Mouse (Mus musculus): ENCODE results near the gene A930009A15Rik. TPM values are rescaled to one million over a fixed set of nuclear protein-coding genes. Genes with fewer than 3 reads are reported as not detected.
A peak's percentile ranks its signal among the peaks of the same experiment; 100 is the strongest.

A930009A15Rik gene
- polyA plus RNA-seq (2016; fragmentation: Nextera tagmentation; extraction: Ambion mirVana), result not detected in 2 replicates

DNA sequence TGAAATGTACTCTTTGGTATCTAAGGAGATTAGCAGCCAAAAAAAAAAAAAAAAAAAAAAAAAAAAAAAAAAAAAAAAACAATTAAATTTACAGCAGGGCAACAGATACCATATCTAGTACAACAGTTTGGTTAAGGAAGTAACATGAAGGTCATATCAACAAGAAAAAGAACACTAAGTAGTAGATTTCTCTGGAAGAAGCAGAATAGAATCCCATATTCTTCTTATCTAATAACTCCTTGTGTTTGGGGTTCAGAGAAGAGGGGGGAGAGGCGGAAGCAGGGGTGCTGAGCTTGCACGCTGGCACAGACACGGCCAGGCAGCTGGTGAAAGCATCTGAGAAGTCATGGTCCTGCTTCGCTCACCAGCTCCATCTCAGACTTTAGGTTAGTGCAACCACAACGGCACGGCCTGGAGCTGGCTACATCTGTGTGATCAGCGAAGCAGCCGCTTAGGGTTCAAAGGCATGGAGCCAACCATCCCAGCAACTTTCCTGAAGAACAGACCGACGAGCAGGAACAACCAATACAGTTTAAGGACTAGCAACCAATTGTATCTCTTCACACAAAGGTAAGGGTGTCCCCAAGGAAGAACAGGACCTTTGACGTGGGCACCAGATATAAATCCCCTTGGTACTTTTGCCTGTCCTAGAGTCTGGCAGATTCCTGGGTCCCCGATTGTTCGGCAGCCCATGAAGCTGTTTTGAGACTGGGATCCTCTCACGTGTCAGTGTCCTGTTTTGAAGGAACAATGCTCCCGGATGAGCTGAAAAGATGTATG is at the start of gene A930009A15Rik:
Gene A930009A15Rik, plus strand, starts transcription at position 275 of the 780 bp plus-strand sequence.
- ATAC-seq (ENCODE audit: insufficient number of reproducible peaks, insufficient read depth, low FRiP score, low TSS enrichment, low read depth), result no peak
- Histone ChIP-seq H3K36me3 (no peaks in the 10 kb centered on the region), H3K27ac (no peak within 1 kb of the TSS), H3K4me2 (no peak within 1 kb of the TSS), H3K4me3 (replicated peaks) (no peak within 1 kb of the TSS), H3K27me3 (no peaks in the 10 kb centered on the region), H3K4me1 (replicated peaks) (peaks cover 4% of the 10 kb centered on the region; the same call in 1 of the 2 replicates), H3K9me3 (no peaks in the 10 kb centered on the region), H3K9ac (replicated peaks) (no peak within 1 kb of the TSS)
- WGBS, result 91% methylated on average over 15 of the region's 15 CpGs

DNA sequence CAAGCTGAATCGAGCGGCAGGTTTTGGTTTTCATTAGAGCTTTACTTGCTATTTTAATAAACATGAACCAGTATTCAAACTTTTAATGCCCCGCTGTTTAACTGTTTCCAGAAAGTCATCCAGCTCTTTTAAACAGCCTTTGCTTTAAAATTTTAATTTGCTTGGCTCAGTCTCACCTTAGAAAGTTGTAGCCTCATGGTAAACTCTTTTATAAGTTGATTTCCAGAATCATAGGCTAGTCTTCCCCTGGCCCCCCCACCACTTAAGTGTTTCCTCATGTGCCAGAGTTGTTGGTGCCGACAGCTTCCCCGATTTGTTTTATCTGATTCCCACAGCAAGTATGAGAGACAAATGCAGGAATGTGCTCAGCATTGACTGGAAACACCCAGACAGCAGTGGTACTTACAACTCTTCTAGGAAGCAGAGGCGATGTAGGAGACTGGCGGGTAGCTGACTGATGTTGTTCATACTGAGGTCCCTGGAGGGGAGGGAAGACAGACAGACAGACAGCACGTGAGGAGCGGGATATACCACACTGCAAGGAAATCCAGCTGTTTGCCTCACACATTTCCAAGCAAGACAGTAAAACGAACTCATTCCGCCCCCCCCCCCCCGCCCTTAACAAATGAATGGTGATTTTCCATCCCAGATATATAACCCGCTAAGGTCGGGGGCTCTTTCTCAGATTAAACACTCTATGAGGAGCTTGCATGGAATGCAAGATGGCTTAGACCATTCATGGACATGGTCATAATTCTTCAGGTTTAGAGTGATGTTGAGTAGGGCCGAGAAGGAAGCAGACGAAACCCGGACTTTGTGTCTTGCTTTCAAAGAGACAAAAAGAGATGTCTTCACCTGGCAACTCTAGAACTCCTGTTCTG is 49.3 kb upstream of the A930009A15Rik start:
- peak; percentile 64 for ATAC-seq (ENCODE audit: insufficient number of reproducible peaks, insufficient read depth, low FRiP score, low TSS enrichment, low read depth)
- Histone ChIP-seq H3K4me3 (replicated peaks) (peak overlapping the region; percentile 6; the same call in 1 of the 2 replicates), H3K27me3 (no peaks in the 10 kb centered on the region), H3K36me3 (no peaks in the 10 kb centered on the region), H3K9me3 (no peaks in the 10 kb centered on the region), H3K4me1 (replicated peaks) (peaks cover 23% of the 10 kb centered on the region), H3K9ac (replicated peaks) (no peak overlapping the region), H3K4me2 (peak overlapping the region; percentile 52), H3K27ac (peak overlapping the region; percentile 86)
- 22% methylated on average over 17 of the region's 17 CpGs for WGBS

DNA sequence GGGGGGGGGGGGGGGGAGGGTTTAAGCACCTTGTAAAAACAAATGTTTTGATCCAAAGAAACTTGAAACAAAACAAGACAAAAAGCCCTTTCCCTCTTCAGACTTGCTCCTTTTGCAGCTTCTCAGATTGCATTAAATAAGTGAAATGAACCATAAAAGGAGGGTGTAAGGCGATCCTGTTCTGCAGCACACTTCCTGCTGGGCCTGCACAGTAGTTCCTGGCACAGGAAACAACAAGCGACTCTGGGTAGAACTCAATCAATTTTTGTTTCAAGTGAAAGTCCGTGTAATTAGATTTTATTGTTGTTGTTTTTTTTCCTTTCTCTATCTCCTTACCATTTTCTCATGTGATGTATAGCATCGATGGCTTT is 48.7 kb upstream of the A930009A15Rik start:
- ATAC-seq (ENCODE audit: insufficient number of reproducible peaks, insufficient read depth, low FRiP score, low TSS enrichment, low read depth), result no peak
- no peak overlapping the region for H3K4me3 ChIP-seq (replicated peaks)
- H3K9ac ChIP-seq (replicated peaks), result no peak overlapping the region
- H3K9me3 ChIP-seq, result no peaks in the 10 kb centered on the region
- no peaks in the 10 kb centered on the region for H3K27me3 ChIP-seq
- WGBS, result 18% methylated on average over 4 of the region's 4 CpGs
- H3K27ac ChIP-seq, result peak overlapping the region; percentile 86
- H3K36me3 ChIP-seq, result no peaks in the 10 kb centered on the region
- H3K4me1 ChIP-seq (replicated peaks), result peaks cover 23% of the 10 kb centered on the region
- peak overlapping the region; percentile 52 for H3K4me2 ChIP-seq

DNA sequence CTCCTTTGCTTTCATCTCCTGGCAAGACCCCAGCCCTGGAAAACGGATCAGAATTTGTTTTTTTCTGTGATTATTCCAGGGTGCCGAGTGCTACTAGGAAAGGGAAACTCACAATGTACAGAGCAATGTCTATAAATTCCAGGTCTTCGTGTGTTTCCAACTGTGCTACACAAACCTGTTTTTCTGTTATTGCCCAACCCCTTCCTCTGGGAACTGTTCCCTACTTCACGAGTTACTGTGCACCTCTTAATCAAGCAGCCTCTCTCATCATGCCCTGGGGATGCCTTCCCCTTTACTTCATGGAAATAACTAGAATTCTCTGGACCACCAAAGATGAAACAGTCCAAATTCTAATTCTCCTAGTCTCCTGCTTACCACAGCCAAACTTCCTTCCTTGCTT is 40.9 kb upstream of the A930009A15Rik start:
- Histone ChIP-seq H3K4me1 (replicated peaks) (peaks cover 12% of the 10 kb centered on the region), H3K27ac (0 out of 2 replicates have a peak overlapping the region, but pooled peaks have one; percentile 35), H3K4me2 (no peak overlapping the region), H3K9ac (replicated peaks) (no peak overlapping the region), H3K4me3 (replicated peaks) (no peak overlapping the region), H3K9me3 (no peaks in the 10 kb centered on the region), H3K36me3 (no peaks in the 10 kb centered on the region), H3K27me3 (no peaks in the 10 kb centered on the region)
- 35% methylated on average over 4 of the region's 4 CpGs for WGBS
- ATAC-seq (ENCODE audit: insufficient number of reproducible peaks, insufficient read depth, low FRiP score, low TSS enrichment, low read depth), result peak; percentile 37; the same call in 1 of the 2 replicates

DNA sequence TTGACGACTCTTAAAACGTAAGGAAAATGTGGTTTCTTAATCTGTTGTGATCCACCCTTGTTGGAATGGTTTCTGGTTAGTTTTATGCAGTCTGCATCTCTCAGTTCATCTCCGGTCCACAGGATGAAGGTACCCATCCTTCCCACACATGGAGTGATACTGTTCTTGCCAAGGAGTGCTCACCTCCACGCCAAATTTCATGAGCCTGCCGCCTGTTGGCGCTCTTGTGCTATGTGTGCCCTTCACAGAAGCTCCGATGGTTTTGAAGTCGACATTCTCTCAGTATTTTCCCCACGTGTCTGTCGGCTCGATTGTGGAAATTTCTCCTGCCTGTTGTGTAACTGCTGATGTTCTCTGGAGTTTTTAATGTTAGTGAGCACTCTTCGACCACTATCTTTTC is 40.0 kb upstream of the A930009A15Rik start:
- peaks cover 12% of the 10 kb centered on the region for H3K4me1 ChIP-seq (replicated peaks)
- no peaks in the 10 kb centered on the region for H3K27me3 ChIP-seq
- H3K27ac ChIP-seq, result no peak overlapping the region
- no peaks in the 10 kb centered on the region for H3K36me3 ChIP-seq
- no peak for ATAC-seq (ENCODE audit: insufficient number of reproducible peaks, insufficient read depth, low FRiP score, low TSS enrichment, low read depth)
- no peak overlapping the region for H3K4me3 ChIP-seq (replicated peaks)
- H3K9ac ChIP-seq (replicated peaks), result no peak overlapping the region
- WGBS, result 84% methylated on average over 12 of the region's 12 CpGs
- H3K9me3 ChIP-seq, result peaks cover 5% of the 10 kb centered on the region
- H3K4me2 ChIP-seq, result no peak overlapping the region

DNA sequence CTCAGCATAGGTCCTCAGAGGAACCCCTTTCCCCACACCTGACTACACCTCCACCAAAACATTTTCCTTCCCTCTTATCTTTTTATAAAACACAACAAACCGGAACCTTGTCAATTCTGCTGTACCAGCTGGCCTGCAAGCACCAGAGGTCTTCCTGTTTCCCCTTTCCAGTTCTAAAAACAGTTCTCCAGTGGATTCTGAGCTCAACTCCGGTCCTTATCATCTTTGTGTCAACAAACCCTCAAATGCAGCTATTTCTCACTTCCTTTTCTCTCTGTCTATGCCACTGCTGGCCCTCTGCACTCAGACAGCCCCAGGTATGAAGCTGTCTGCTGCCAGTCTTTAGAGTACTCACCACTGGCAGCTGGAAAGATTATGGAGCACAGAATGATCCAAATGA is 39.0 kb upstream of the A930009A15Rik start:
- Histone ChIP-seq H3K4me2 (no peak overlapping the region), H3K4me1 (replicated peaks) (peaks cover 12% of the 10 kb centered on the region), H3K4me3 (replicated peaks) (no peak overlapping the region), H3K9ac (replicated peaks) (no peak overlapping the region), H3K27ac (no peak overlapping the region), H3K36me3 (no peaks in the 10 kb centered on the region), H3K27me3 (no peaks in the 10 kb centered on the region), H3K9me3 (peaks cover 5% of the 10 kb centered on the region)
- WGBS, result 76% methylated on average over 2 of the region's 2 CpGs
- ATAC-seq (ENCODE audit: insufficient number of reproducible peaks, insufficient read depth, low FRiP score, low TSS enrichment, low read depth), result no peak

DNA sequence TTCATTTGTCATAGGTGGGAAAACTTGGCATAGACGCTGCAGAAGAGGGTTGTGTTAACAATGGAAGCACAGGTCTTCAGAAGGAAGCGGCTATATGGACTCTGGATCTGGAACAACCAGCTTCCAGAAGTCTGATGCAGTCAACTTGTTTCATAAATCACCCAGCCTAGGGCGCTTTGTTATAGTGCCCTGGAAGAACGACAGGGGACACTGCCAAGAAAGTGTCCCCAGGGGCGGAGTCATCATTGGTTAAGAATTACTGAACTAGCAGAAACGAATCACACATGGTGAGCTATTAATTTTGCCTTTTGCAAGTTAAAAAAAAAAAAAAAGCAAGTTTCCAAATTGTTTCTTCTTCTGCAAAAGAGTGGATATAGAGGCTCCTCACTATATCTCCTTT is 26.9 kb upstream of the A930009A15Rik start:
- Histone ChIP-seq H3K4me1 (replicated peaks) (no peaks in the 10 kb centered on the region), H3K27ac (no peak overlapping the region), H3K9ac (replicated peaks) (no peak overlapping the region), H3K4me3 (replicated peaks) (no peak overlapping the region), H3K9me3 (peaks cover 5% of the 10 kb centered on the region; the same call in 1 of the 2 replicates), H3K27me3 (no peaks in the 10 kb centered on the region), H3K36me3 (no peaks in the 10 kb centered on the region), H3K4me2 (no peak overlapping the region)
- no peak for ATAC-seq (ENCODE audit: insufficient number of reproducible peaks, insufficient read depth, low FRiP score, low TSS enrichment, low read depth)
- WGBS, result 83% methylated on average over 6 of the region's 6 CpGs

DNA sequence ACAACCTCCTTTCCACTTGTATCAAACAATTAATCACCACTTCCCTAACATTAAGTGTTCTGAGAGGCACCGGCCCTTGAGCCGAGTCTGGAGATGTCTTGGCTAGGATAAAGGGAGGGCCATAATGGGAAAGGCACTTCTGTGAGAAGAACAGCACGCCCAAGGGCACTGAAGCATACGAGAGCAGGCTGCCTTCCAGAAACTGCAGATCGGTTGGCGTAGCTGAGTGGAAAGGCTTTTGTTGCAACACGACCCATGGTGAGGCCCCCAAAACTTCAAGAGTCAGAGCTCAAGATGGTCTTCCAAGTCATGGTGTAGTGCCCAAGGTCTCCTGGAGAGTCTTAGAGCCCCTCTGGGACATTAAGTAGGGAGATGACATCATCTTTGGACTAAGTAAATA is 19.5 kb upstream of the A930009A15Rik start:
- Histone ChIP-seq H3K27me3 (no peaks in the 10 kb centered on the region), H3K9me3 (peaks cover 4% of the 10 kb centered on the region; the same call in 1 of the 2 replicates), H3K36me3 (no peaks in the 10 kb centered on the region), H3K4me2 (no peak overlapping the region), H3K4me3 (replicated peaks) (no peak overlapping the region), H3K27ac (no peak overlapping the region), H3K4me1 (replicated peaks) (peaks cover 4% of the 10 kb centered on the region), H3K9ac (replicated peaks) (no peak overlapping the region)
- ATAC-seq (ENCODE audit: insufficient number of reproducible peaks, insufficient read depth, low FRiP score, low TSS enrichment, low read depth), result no peak
- 85% methylated on average over 7 of the region's 7 CpGs for WGBS

DNA sequence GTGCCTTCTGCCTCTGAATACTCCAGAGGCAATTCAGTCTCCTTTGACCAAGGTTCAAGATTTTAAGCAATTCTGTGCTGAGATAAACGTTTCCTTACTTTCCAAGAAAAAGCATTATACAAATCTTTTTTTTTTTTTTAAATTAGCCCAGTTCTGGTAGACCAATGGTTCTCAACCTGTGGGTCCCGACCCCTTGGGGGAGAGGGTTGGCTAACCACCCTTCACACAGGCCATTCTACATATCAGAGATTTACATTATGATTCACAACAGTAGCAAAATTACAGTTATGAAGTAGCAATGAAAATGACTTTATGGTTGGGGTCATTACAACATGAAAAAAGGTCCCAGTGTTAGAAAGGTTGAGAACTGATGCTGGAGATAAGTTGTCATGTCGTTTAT is 18.7 kb upstream of the A930009A15Rik start:
- Histone ChIP-seq H3K9me3 (no peaks in the 10 kb centered on the region), H3K4me1 (replicated peaks) (peaks cover 4% of the 10 kb centered on the region), H3K27ac (no peak overlapping the region), H3K4me3 (replicated peaks) (no peak overlapping the region), H3K9ac (replicated peaks) (no peak overlapping the region), H3K4me2 (no peak overlapping the region), H3K27me3 (no peaks in the 10 kb centered on the region), H3K36me3 (no peaks in the 10 kb centered on the region)
- no peak for ATAC-seq (ENCODE audit: insufficient number of reproducible peaks, insufficient read depth, low FRiP score, low TSS enrichment, low read depth)
- 81% methylated on average over 3 of the region's 3 CpGs for WGBS

DNA sequence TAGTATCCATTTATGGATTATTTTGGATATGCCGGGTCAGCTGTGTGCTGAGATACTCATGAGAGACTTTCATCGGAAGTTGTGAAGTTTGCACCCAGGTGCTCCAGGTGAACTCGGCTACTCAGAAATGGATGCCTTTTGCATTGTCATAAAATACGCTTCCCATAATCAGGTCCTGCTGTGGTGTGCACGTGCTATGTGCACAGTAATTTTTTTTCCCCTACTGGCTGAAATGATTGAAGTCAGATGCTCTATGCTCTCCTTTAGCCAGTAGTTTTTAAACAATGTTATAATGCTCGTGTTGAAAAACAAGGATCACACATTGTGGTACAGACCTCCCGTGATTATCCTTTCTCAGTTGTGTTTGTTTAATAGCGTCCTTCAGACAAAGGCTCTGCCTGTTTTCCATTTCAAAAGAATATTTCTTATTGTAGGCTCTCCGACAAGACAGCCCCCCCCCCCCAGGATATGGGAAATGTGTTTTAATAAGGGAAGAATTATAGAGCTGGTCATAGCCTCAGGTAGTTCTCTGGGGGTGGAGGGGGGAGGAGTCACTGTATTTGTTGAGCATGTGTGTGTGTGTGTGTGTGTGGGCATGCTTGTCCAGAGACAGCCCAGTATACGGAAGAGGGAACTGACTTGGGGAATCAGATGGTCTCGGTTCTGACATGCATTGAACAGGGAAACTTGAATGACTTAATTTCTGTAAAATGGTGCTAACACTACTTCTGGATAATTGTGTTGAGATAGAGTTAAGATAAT is 16.3 kb upstream of the A930009A15Rik start:
- Histone ChIP-seq H3K27me3 (no peaks in the 10 kb centered on the region), H3K36me3 (no peaks in the 10 kb centered on the region), H3K4me2 (no peak overlapping the region), H3K4me3 (replicated peaks) (no peak overlapping the region), H3K9ac (replicated peaks) (no peak overlapping the region), H3K27ac (no peak overlapping the region), H3K9me3 (no peaks in the 10 kb centered on the region), H3K4me1 (replicated peaks) (peaks cover 12% of the 10 kb centered on the region)
- 56% methylated on average over 11 of the region's 11 CpGs for WGBS
- no peak for ATAC-seq (ENCODE audit: insufficient number of reproducible peaks, insufficient read depth, low FRiP score, low TSS enrichment, low read depth)
